Mouse (Mus musculus) left cerebral cortex, postnatal 25 days (tissue): ENCODE data around the gene Acaca. TPM values are rescaled to one million over a fixed set of nuclear protein-coding genes. Genes with fewer than 3 reads are reported as not detected.

Source experiments
- DNase-seq, 2 experiments: peaks; one replicate each; pipeline ENCODE4 v3.0.0; 2022; ENCODE audit warnings: low spot score in 2 of 2, mixed read lengths in 1 of 2
- intact Hi-C: fragments of 180-260 bp; cut with DNase I; formaldehyde crosslinking; loops from one replicate; pipeline ENCODE4 v1.15.1; 2025
- total RNA-seq, 2 experiments: library from RNA; stranded (reverse); gene quantifications; 2 replicates each; pipeline ENCODE4 v1.2.3; 2021

Acaca gene
- total RNA-seq, 2 experiments from 2014 or later = 77.2 to 79.4 TPM

DNA sequence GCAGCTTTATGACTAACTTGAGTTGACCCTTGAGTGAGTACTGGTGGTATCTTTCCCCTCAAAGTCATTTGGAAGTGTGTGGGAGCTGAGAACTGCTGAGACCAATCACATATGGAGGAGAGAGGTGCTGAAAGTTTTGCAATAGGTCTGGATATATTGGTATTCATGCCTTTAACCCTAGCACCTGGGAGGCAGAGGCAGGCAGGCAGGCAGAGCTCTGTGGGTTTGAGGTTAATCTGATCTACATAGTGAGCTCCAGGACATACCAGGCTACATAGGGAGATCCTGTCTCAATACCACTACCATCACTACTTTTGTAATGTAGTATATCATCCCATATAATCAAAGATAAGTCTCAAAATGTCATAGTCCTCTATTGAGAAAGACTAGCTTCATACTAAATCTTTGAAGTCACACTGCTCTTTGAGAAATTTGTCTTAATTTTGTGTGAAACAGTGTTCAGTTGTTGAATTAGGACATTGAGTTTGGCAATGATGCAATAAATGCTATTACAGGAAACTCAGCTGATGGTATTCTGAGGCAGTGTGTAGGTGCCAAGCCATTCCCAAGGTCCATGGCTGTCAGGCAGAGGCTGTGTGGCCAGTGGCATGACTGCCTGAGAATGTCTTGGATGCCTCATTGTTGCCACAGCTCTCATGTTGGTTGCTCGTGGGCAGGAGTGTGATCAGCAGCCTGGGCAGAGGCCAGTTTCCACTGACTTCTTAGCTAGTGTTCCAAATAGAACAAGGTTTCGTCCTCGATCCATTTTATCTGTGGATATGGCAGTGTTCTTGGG lies 68.3 kb downstream of the Acaca start:
- intact Hi-C loops = no loop called here
- peak in 1 of 2 experiments; percentile 38 for DNase-seq

DNA sequence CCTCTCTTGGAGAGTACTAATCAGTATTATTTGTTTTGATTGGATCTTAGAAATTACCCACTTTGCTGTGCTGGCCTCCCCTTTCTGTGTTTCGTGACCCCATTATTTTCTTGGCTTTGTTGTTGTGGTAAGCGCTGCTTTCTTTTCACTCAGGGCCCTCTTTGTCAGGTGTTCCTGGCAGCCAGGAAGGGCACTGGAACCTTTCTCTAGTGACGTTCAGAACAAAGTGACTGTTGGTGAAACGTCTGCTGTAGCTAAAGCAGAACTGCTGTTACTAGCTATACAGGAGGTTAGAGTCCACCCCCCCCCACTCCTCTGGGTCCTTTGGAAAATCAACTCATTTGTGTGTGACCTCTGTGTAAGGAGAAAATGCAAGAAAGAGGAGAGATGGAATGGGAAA lies 76.3 kb downstream of the Acaca start:
- intact Hi-C loops = no loop called here
- no peak for DNase-seq

DNA sequence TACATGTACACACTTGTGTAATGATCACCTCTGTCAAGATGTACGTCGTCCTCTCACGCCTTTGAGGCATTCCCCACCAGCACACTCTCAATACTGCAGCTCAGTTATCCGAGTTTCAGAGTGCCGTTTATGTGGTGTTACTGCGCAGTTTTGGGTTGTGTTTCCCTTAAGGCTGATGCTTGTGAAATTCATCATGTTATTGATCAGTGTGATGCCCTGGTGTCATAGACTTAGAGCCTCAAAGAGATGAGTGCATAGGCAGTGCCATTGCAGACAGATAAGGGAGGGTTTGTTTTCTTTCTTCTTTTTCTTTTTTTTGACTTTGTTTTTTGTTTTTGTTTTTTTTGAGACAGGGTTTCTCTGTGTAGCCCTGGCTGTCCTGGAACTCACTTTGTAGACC lies 81.4 kb downstream of the Acaca start:
- intact Hi-C loops = no loop called here
- no peak for DNase-seq

DNA sequence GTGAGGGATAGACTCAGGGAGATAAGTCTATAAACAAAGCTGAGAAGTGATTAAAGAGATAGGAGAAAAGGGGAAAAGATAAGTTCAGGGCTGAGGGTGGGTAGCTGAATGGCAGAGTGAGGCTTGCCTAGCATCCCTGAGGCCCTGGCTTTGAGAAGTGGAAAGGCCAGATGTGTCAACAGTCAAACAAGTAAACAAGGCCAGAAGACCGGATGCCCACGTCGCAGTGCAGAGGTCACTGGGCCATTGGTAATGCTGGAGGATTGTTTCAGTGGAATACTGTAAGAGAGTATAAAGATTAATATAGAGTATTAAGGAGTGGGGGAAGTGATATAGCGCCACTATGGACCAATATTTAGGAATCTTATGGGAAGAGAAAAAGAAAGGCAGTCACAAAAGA lies 89.5 kb downstream of the Acaca start:
- DNase-seq = no peak
- intact Hi-C loops = no loop called here

DNA sequence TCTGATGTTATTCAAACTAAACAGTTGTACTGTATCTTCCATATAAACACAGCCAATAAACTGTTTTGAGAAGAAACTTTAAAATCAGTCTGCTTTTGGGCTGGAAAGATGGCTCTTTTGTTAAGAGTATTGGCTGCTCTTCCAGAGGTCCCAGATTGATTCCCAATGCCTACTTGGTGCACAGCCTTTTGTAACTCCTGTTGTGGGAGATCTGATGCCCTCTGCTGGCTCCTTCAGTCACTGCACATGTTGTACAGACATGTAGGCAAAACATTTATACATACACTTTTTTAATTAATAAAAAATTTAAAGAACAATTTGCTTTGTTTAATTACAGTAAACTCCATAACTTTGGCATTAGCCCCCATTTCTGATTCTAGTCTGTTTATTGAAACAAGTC lies 114.1 kb downstream of the Acaca start:
- intact Hi-C loops = loop anchor here (2.0 kb wide), 1 partner anchor 65 kb away; no protein-coding TSS in a partner anchor
- DNase-seq = peak; percentile 27 to 63

DNA sequence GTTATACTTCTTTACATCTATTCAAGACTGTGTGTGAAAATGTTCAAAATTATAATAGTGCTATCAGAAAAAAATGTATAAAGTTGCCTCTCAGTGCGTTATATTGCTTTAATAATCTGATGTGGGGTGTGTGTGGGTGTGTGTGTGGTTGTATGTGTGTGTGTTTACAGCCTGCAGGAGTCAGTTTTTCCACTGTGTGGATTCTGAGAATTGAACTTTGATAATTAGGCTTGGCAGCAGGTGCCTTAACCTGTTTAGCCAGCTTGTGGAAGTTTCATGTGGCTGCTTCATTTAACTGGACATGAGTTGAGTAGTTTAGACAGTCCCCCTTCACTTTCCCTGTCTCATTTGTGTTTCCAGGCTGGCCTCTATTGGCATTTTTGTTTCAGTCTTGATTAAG lies 117.9 kb downstream of the Acaca start:
- intact Hi-C loops = no loop called here
- no peak for DNase-seq

DNA sequence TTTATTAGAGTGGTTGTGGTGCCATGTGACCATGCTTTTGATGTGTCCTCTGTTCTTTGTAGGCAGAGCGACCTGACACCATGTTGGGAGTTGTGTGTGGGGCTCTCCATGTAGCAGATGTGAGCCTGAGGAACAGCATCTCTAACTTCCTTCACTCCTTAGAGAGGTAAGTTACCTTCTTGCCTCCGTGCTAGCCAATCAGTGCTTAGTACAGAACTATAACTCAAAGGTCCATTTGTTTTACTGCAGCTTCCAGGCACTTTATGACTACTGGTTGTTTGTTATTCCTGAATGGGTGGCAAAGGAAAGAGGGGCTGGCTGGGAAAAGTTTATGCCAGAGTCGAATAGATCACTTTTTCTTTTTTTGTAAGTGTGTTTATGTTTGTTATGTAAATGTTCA lies 121.7 kb downstream of the Acaca start:
- intact Hi-C loops = no loop called here
- no peak for DNase-seq

DNA sequence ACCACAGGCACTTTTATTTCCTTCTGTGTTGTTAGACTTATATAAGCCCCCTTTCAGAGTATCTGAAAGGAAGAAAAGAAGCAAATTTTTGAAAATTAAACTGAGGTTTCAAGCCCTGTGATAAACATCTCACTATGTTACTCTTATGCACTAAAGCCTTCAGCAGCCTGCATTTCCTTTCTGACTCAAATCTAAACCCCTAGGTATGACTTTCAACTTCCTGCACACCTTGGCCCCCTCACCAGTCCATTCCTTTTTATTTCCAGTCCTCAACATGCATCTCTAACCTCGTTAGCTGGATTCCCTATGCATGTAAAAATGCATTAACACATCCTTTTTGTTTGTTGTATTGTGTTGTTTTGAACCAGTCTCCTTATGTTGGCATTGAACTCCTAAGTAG lies 123.0 kb downstream of the Acaca start:
- intact Hi-C loops = no loop called here
- no peak for DNase-seq

DNA sequence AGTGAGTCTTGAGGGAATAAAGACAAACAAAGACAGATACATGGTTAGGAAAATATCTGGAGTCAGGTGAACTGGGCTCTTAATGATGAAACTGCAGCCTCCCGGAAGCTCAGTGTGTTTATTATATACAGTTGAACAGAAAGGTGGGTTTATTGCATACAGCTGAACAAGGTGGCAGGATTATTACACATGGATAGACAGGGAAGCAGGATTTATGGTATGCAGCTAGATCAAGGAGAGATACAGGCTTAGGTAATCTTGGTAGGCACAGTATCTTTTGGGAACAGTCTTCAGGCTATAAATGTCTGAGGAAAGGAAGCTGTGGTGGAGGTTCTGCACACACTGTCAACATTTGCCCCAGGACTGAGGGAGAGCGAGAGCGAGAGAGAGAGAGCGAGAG lies 126.4 kb downstream of the Acaca start:
- intact Hi-C loops = no loop called here

DNA sequence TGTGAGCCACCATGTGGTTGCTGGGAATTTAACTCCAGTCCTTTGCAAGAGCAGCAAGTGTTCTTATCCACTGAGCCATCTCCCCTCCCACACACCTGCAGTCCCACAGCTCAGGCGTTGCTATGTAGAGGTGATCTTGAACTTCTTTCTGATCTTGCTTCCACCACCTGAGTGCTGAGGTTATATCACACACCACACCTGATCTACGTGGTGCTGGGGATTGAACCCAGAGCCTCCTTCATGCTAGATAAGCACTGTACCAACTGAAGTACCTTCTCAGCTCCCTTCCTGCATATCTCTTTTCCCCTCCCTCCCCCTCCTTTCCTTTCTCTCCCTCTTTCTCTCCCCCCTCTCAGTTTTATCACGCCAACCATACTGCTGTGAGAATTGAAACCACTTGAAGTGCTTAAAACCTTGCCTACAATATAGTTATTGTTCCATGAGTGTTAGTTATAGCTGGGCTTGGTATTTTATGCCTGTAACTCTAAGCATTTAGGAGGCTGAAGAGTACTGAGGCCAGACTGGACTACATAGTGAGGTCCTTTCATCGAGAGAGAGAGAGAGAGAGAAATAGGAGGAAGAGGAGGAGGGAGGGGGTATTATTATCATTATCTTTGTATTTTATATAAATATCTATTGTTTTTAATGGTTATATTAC lies 128.7 kb downstream of the Acaca start:
- intact Hi-C loops = no loop called here
- no peak for DNase-seq

More for the DNA sequence above, 126.4 kb downstream of the Acaca start:
- DNase-seq = no peak

DNA sequence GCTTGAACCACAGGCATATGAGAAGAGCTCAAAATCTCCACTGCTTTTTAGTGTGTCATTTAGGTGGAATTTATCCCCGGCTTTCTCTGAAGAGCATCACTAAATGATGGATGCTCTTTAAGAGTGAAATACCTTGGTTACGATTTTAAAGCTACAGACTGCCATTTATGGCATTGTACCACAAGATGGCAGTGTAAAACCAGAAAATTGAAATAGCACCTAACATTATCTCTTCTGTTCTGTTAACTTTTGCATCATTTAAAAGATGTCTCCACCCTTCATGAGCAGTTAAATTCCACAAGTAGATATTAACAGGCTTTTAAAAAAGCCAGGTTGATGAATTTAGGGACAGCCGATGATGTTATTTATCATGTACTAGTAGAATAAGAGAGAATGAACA lies 135.0 kb downstream of the Acaca start:
- peak; percentile 18 to 54 for DNase-seq
- intact Hi-C loops = loop anchor here (5.0 kb wide), 1 partner anchor 533 kb away; no protein-coding TSS in a partner anchor

DNA sequence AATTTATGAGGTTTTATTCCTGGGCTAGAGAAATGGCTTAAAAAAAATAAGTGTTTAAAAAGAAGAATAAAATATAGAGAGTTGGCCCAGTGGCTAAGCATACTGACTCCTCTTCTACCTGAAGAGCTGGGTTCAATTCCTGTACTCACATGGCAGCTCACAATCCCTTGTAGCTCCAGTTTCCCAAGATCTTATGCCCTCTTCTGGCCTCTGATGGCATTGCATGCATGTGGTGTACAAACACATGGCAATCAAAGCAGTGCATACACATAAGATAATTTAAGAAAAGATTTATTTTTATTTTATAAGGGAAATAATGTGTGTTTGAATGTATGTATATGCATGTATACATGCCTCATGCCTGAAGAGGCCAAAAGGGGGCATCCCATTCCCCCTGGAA lies 138.6 kb downstream of the Acaca start:
- intact Hi-C loops = loop anchor here (5.0 kb wide), 1 partner anchor 549 kb away; the partner anchor contains the start of gene Mrm1
- DNase-seq = no peak

DNA sequence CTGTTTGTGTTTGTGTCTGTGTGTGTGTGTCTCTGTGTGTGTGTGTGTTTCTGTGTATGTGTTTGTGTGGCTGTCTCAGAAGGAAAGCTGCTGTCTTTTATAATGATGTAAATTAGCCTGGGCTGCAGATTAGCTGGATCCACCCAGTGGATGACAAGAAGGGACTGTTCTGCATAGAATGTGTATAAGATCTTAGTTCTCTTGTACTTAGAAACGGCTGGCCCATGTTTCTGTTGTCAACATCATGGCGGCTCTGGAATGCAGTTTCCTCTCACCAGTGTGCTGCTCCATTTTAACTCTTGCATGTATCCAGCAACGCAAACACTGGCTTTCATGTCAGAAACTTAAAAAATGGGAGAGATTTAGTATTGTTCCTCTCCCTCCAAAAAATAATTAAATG lies 141.0 kb downstream of the Acaca start:
- intact Hi-C loops = no loop called here
- DNase-seq = no peak

DNA sequence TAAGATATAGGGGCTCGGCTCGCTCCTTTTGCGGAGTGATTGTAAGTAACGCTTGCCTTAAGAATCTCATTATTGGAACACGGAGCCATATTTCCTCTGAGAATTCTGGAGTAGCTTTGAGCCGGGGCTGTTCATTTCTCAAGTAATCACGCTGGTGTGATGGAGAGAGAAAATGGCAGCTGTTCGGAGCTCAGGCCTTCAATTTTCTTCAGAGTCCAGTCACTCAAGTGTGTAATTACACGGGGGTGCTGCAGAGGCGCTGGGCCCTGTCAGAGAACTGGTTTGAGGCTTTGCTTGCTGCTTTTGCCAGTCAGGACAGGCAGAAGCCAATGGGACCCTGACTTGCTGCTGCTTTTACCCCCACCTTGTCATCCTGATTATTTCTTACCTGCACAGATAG lies 142.5 kb downstream of the Acaca start:
- DNase-seq = no peak
- intact Hi-C loops = no loop called here

DNA sequence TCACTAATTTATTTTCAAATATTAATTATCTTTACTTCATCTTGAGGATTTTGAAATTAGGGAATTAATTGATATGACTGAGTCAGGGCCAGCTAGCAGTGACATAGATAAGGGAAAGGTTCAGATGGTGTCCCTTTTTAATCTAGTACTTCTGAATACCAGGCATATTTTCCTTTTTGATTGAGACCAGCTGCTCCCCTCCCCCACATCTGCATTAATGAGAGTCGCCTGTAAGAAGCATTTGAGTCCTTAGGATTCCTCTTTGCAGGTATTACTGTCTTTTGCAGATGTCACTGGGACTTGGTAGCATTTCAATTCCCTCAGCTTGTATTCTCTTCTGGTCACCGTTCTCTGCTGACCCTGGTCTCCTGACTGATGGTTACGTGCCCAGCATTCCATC lies 143.1 kb downstream of the Acaca start:
- DNase-seq = no peak
- intact Hi-C loops = no loop called here

DNA sequence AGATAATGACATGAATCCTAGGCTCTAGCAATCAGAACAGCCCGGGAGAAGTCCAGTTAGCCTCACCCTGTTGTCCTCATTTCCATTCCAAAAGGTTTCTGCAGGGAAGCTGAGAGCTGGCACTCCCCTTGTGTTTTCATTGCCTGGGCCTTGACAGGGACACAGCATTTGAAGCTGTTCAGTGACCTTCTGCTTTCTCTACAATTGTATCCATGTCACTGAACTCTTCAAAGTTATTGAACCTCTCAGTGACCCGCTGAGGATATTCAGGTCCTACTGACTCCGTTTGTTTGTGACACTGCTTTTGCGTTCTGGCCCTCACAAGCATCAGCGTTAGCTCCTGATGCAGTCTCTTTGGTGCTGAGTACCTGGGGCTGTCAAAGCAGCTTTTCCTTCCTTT lies 147.5 kb downstream of the Acaca start:
- DNase-seq = no peak
- intact Hi-C loops = loop anchor here (5.0 kb wide), 1 partner anchor 115 kb away; no protein-coding TSS in a partner anchor

DNA sequence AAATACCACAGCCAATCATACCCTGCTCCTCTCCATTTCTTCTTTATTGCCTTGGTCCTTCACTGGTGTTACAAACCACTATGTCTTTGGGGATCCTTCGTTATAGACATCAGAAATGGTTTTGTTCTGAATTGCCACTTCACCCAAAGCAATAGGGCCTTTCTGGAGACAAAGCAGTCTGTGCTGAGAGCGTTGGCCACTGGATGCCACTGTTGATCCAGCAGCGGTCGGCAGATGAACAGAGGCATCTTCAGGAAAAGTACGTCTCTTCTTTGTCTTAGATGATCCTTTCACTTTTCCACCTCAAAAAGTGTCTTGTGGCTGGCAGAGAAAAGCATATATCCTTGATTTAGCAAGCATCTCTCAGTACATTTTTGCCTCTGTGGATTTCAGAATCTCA lies 151.8 kb downstream of the Acaca start:
- DNase-seq = peak; percentile 26 to 66
- intact Hi-C loops = loop anchor here (5.0 kb wide), 1 partner anchor 516 kb away; no protein-coding TSS in a partner anchor

DNA sequence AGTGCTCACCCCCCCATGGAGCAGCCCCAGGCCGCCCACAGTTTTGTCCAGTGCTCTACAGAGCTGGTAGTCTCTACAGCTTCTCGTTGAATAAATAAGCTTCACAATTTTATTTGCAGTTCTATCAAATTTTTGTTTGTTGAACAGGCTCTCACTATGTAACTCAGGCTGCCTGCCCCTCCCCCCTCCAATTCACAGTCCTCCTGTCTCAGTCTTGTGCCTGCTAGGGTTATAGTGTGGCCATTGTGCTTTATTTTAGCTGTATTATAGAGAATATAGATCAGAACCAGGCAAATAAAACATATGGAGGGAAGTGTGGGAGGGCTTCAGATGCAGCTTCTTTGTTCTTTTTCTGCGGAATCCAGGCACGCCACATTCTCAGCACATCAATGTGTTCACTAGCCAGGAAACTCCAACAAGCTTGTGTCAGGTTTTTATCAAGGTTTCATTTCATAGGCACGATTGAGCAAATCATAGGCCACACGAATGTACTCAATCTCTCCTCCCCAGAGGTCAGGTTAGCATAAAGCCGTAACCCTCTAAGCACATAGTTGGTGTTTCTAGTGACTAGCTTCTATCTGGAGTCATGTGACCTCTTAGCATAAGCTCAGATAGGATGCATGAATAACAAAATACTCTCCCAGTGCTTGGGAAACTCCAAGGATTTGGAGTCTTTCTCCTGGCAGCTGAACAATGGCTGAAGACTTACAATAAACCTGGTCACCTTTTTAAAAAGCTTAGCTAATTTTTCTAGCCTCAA lies 153.7 kb downstream of the Acaca start:
- intact Hi-C loops = loop anchor here (5.0 kb wide), 1 partner anchor 514 kb away; no protein-coding TSS in a partner anchor
- peak; percentile 11 to 14 for DNase-seq

DNA sequence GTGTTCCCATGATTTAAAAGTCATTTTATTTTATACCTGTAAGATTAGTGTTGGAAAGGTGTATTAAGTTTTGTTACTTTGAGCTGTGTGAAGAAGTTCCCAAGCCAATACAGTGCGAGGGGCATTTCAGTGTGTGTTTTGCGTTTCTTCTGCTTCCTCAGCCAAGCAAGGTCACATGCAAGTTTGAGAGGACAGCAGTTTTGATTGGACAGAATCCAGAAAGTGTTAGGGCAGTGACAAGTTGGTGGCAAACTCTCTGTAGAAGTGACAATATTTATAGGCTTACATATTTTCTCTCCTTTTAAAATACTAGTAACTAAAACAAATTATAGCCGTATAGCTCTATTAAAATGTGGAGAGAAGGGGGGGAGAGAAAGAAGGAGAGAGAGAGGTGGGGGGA lies 161.3 kb downstream of the Acaca start:
- no peak for DNase-seq
- intact Hi-C loops = no loop called here

DNA sequence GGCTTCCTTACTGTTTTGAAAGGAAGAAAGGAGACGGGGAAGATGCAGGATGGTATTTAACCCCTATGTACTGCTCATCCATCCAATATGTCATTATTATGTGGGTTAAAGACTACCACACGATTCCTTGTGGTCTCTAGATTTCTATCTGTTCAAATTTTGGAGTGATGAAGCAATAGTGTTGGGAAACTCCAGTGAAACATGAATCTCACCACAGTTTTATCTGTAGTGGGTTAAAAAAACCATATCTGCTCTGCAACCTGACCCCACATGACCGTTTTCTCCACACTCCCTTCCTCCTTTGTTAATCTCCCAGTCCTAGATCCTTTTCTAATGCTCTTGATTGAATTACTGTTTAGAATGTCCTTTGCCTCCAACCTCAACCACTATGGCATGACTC lies 163.1 kb downstream of the Acaca start:
- intact Hi-C loops = no loop called here
- DNase-seq = no peak
